In genomic region chr10:80024229-80025043, GRCm38 (mm10) we compare ENCODE assay signal across 10 mouse cellular contexts. TPM values are rescaled to one million over a fixed set of nuclear protein-coding genes. Genes with fewer than 3 reads are reported as not detected.
A peak's percentile ranks its signal among the peaks of the same experiment; 100 is the strongest.
DNase-seq lines count a peak whose midpoint lies in the region; ATAC-seq and TF ChIP-seq lines count a peak whose summit lies in the region.
"Had no signal": no experiment of that assay in that cellular context is flagged by ENCODE, and none has a peak within 500 bp of the region (broad histone marks: within the 10 kb centered on the region; RNA-seq: fewer than 3 reads in every experiment).

No protein-coding gene starts in this region.

- H3K4me2 ChIP-seq in heart, embryonic 13.5 days = no peak overlapping the region
- H3K4me2 ChIP-seq: midbrain, embryonic 11.5 days had no signal

- intact Hi-C loops in left cerebral cortex, adult 2 months (cut with DNase I) = no loop called here

- ATAC-seq in heart, embryonic 13.5 days (ENCODE audit: extremely low read depth, insufficient number of reproducible peaks, low FRiP score, low TSS enrichment) = no peak

- TF ChIP-seq CTCF in cortical plate, adult 2 months (IDR thresholded peaks at IDR 0.05; ENCODE audit: extremely low read depth, insufficient read depth, low read length) = no peak
- TF ChIP-seq CTCF in left cerebral cortex, adult 2 months (IDR thresholded peaks at IDR 0.05) = no peak

- no peak for DNase-seq in heart, adult 8-10 months (ENCODE audit: low spot score)
- peak; percentile 93 for DNase-seq in A20 (ENCODE audit: low read depth, low spot score)
- peak; percentile 89 to 90 for DNase-seq in natural killer cell, adult 2 months (ENCODE audit: low spot score in 2 of 2)
- no peak for DNase-seq in c-Kit-positive CD71-positive TER-119-positive erythroid progenitor cells, embryonic 14.5 days (ENCODE audit: low spot score)
- DNase-seq in urinary bladder, postnatal 36 days (ENCODE audit: low spot score in 2 of 2) = no peak
- no peak for DNase-seq in left cerebral cortex, adult 2 months (ENCODE audit: extremely low spot score in 1 of 2, low spot score in 2 of 2)
- DNase-seq: gastrocnemius, postnatal 36 days had no signal

- peaks cover 22% of the 10 kb centered on the region for H3K36me3 ChIP-seq in heart, embryonic 13.5 days

- H3K27me3 ChIP-seq in heart, embryonic 13.5 days (replicated peaks) = no peaks in the 10 kb centered on the region; the same call in 1 of the 2 replicates

- no peak overlapping the region for H3K27ac ChIP-seq in heart, embryonic 13.5 days (replicated peaks)
- 0 out of 2 replicates have a peak overlapping the region, but pooled peaks have one; percentile 25 for H3K27ac ChIP-seq in cortical plate, adult 2 months (ENCODE audit: insufficient read depth, low read length)
- H3K27ac ChIP-seq in left cerebral cortex, adult 2 months = no peak overlapping the region

- 0 out of 2 replicates have a peak overlapping the region, but pooled peaks have one; percentile 38 for H3K9ac ChIP-seq in heart, embryonic 13.5 days

- 72% methylated on average over 15 of the region's 15 CpGs for WGBS in heart, embryonic 13.5 days

- peaks cover 14% of the 10 kb centered on the region for H3K4me1 ChIP-seq in heart, embryonic 13.5 days
- no peaks in the 10 kb centered on the region for H3K4me1 ChIP-seq in cortical plate, adult 2 months (ENCODE audit: control insufficient read depth, insufficient read depth, low read length)

- H3K9me3 ChIP-seq in heart, embryonic 13.5 days = no peaks in the 10 kb centered on the region

- TF ChIP-seq POLR2A in cortical plate, adult 2 months (IDR thresholded peaks at IDR 0.05; ENCODE audit: extremely low read depth, insufficient read depth, low read length) = no peak

- H3K4me3 ChIP-seq in heart, embryonic 13.5 days = no peak overlapping the region
- H3K4me3 ChIP-seq in cortical plate, adult 2 months (ENCODE audit: insufficient read depth, low read length) = no peak overlapping the region
- H3K4me3 ChIP-seq in left cerebral cortex, adult 2 months = no peak overlapping the region

RNA-seq across cellular contexts. Expression of gene Arhgap45, which starts 8.0 kb away (rescaled TPM):
- polyA plus RNA-seq in heart, embryonic 13.5 days (2015; fragmentation: Nextera tagmentation; extraction: Ambion mirVana) = 5.5 and 6.5 TPM in 2 replicates
- 1 to 10 TPM; 2.9 to 5.1 (median 3.4) TPM for total RNA-seq in heart, adult 8-10 months (2022)
- polyA plus RNA-seq in cortical plate, adult 2 months (2012; rRNA removed) = 6.6 and 7.2 TPM in 2 replicates
- total RNA-seq in left cerebral cortex, adult 2 months (2021) = 1 to 10 TPM; 3.5 TPM

RNA-seq across cellular contexts. Expression of gene Polr2e, which starts 15.2 kb away (rescaled TPM):
- polyA plus RNA-seq in heart, embryonic 13.5 days (2015; fragmentation: Nextera tagmentation; extraction: Ambion mirVana) = 149 and 154 TPM in 2 replicates
- total RNA-seq in heart, adult 8-10 months (2022) = 100 to 1,000 TPM in 2 of 4 experiments, 10 to 100 TPM in 2; 91.7 to 106 (median 100) TPM
- 236 and 245 TPM in 2 replicates for polyA plus RNA-seq in cortical plate, adult 2 months (2012; rRNA removed)
- 10 to 100 TPM; 73.0 to 76.0 TPM for total RNA-seq in left cerebral cortex, adult 2 months (2021)

RNA-seq across cellular contexts. Expression of gene Gpx4, which starts 22.5 kb away (rescaled TPM):
- 691 and 741 TPM in 2 replicates for polyA plus RNA-seq in heart, embryonic 13.5 days (2015; fragmentation: Nextera tagmentation; extraction: Ambion mirVana)
- total RNA-seq in heart, adult 8-10 months (2022) = 1,000 to 10,000 TPM; 1,048 to 1,125 (median 1,067) TPM
- polyA plus RNA-seq in cortical plate, adult 2 months (2012; rRNA removed) = 890 and 934 TPM in 2 replicates
- 100 to 1,000 TPM; 494 to 526 TPM for total RNA-seq in left cerebral cortex, adult 2 months (2021)

RNA-seq across cellular contexts. Expression of gene Abca7, which starts 28.1 kb away (rescaled TPM):
- 2.2 and 2.6 TPM in 2 replicates for polyA plus RNA-seq in heart, embryonic 13.5 days (2015; fragmentation: Nextera tagmentation; extraction: Ambion mirVana)
- total RNA-seq in heart, adult 8-10 months (2022) = 1 to 10 TPM; 7.5 to 8.5 (median 8.0) TPM
- polyA plus RNA-seq in cortical plate, adult 2 months (2012; rRNA removed) = 10.9 and 11.5 TPM in 2 replicates
- 10 to 100 TPM; 13.5 to 13.8 TPM for total RNA-seq in left cerebral cortex, adult 2 months (2021)

RNA-seq across cellular contexts. Expression of gene Cnn2, which starts 36.1 kb away (rescaled TPM):
- polyA plus RNA-seq in heart, embryonic 13.5 days (2015; fragmentation: Nextera tagmentation; extraction: Ambion mirVana) = 264 and 271 TPM in 2 replicates
- total RNA-seq in heart, adult 8-10 months (2022) = 10 to 100 TPM; 27.1 to 35.7 (median 33.3) TPM
- 8.0 and 9.0 TPM in 2 replicates for polyA plus RNA-seq in cortical plate, adult 2 months (2012; rRNA removed)
- 1 to 10 TPM; 5.6 to 8.0 TPM for total RNA-seq in left cerebral cortex, adult 2 months (2021)

Comparison
In these comparisons a context has a peak if more than half of its experiments do, and no peak if none do; other contexts are left out.
1. DNase-seq: peak in A20 (single experiment) and natural killer cell, adult 2 months (2 of 2); none in heart, adult 8-10 months (single experiment), c-Kit-positive CD71-positive TER-119-positive erythroid progenitor cells, embryonic 14.5 days (single experiment), urinary bladder, postnatal 36 days (0 of 2) and left cerebral cortex, adult 2 months (0 of 2).